Mouse (Mus musculus): Measurements from ENCODE around the gene Zfp692. TPM values are rescaled to one million over a fixed set of nuclear protein-coding genes. Genes with fewer than 3 reads are reported as not detected.
"Not testable (repeated sequence)": the region's sequence is repeated elsewhere in the genome, so short reads cannot be mapped to it uniquely, and the experiment has no call there.

The Zfp692 gene
- total RNA-seq, 2 experiments from 2014 or later, result 2.5 to 4.4 TPM

DNA sequence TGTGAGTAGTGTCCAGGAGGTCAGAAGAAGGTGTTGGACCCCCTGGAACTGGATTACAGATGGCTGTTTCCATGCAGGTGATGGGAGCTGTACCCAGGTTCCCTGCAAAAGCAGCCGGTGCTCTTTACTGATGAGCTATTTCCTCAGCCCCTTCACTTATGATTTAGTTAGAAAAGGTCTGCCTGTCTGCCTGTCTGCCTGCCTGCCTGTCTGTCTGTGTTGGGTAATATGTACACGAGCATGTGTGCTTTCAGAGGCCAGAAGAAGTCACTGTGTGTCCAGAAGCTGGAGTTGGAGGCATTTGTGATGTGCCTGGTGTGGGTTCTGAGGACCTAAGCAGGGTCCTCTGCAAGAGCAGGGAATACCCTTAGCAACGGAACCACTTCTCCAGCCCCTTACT lies 46.8 kb downstream of the Zfp692 start:
- no peak for DNase-seq

DNA sequence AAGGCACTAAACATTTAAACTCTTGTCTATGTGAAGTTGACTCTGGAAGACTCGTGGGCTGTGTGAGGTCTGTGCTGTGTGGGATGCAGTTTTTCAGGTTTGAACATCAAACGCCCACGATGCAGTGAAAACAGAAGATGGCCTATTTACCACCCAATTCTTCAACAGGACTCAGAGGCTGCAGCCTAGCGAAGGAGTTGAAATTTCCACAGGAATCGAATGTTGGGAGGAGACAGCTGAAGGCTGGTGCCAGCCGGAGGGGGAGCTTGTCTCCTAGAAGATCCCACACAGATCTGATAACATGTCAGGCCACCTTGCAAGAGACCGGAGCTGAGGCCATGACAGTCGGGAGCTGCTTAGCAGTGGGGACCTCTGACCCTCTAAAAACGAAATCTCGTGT lies 47.6 kb downstream of the Zfp692 start:
- DNase-seq, result no peak

DNA sequence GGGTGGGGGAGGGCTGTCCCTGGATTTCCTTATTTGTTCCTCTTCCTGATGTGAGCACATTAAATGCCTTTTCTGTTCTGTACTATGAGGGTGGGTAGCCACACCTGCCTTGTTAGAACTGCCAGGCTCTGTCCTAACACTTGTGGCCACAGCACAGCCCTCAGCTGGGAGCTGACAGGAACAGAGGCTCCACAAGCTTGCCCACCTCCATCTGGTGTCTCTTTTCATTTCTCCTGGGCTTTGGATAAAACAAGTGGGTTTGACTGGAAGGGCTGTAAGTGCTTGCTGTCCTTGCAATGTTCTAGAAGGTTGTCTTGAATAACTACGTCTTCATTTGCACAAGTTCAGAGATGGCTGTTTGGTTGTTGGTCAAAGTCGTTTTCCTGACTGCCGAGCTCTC lies 48.1 kb downstream of the Zfp692 start:
- DNase-seq, result no peak

DNA sequence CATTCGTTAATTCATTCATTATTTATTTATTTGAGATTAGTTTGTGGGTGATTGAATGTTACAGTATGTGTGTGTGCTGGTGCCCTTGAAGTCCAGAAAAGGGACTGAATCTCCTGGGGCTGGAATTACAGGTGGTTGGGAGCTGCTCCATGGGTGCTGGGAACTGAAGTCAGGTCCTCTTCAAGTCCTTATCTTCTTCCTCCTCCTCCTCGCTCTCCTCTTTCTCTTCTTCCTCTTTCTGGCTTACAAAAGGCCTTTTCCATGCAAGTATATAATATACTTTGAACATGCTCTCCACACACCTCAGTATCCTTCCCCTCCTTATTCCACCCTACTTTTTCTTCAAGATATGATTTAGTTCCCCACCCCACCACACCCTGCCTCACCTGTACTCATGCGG lies 50.2 kb downstream of the Zfp692 start:
- no peak for DNase-seq

DNA sequence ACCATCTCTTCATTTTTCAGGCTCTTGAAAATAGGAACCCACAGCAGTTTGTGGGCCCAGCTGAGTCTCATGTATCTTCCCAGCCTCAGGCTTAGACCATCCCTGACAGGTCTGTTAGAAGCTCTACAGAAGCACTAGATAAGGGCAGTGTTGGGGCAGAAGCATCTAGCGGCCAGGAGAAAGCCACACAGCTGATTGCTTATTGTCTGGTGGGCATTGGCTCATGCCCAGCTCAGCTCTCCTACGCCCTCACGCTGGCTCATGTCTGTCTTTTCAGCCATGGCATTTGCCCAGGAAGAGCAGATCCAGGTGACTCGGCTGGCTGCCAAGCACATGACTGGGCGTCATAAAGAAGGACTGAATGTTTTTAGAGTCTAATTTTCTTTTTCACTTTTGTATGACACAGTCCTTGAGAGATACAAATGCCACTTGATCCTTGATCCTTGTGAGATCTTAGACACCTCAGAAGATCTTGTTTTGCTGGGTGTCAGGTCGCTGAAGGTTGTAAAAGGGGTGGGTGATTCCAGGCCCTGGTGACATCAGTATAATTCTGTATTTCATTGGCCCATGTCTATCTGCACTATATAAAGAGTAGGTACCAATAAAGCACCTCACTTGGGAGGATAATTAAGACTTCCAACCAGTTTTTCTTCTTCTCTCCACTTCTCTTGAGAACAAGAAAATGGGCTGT lies 51.1 kb downstream of the Zfp692 start:
- no peak for DNase-seq

DNA sequence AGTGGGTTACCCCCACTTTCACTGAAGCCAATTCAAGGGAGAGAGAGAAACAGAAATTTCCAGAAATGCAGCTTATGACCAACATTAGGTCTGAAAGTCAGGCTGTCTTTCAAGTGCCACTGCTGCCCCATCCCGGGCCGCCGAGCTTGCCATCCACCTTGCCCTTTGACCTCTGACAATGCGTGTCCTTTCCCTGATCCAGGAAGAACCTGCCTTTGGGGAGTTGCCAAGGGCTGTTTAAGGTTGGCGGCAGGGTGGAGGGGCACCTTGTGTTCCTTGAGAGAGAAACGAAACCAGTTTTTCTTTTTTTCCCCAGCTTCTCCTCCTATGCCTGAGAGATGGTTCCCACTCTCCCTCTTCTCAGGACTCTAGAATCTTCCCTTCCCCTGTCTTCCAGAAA lies 55.7 kb downstream of the Zfp692 start:
- DNase-seq, result not testable (repeated sequence)

Other genes starting within 250 kb of the Zfp692 start
- not detected for gene Gm12248, start 213.9 kb upstream of the Zfp692 start, total RNA-seq (2021)
- 10 to 100 TPM; 36.3 to 37.4 TPM for gene Cnot8, start 202.9 kb upstream of the Zfp692 start, total RNA-seq (2021)
- gene Gemin5, start 138.5 kb upstream of the Zfp692 start, total RNA-seq (2021), result 10 to 100 TPM in 1 of 2 experiments, 1 to 10 TPM in 1; 8.7 to 10.0 TPM
- gene Mrpl22, start 135.4 kb upstream of the Zfp692 start, total RNA-seq (2021), result 10 to 100 TPM; 51.2 to 53.4 TPM
- gene Igtp, start 107.5 kb upstream of the Zfp692 start, total RNA-seq (2021), result 10 to 100 TPM in 1 of 2 experiments, 1 to 10 TPM in 1; 9.2 to 33.3 TPM
- gene Irgm2, start 107.5 kb upstream of the Zfp692 start, total RNA-seq (2021), result 10 to 100 TPM; 10.0 to 30.3 TPM
- not detected for gene 4930438A08Rik, start 32.3 kb upstream of the Zfp692 start, total RNA-seq (2021)
- 10 to 100 TPM; 35.2 to 42.4 TPM for gene Zfp672, start 23.3 kb downstream of the Zfp692 start, total RNA-seq (2021)
- gene Sh3bp5l, start 23.7 kb downstream of the Zfp692 start, total RNA-seq (2021), result 10 to 100 TPM; 27.7 to 30.0 TPM
- not detected for gene Lypd8, start 72.0 kb downstream of the Zfp692 start, total RNA-seq (2021)
- gene 1810065E05Rik, start 114.0 kb downstream of the Zfp692 start, total RNA-seq (2021), result not detected
- gene Gm12253, start 125.5 kb downstream of the Zfp692 start, total RNA-seq (2021), result not detected
- not detected for gene Lypd9, start 145.9 kb downstream of the Zfp692 start, total RNA-seq (2021)
- not detected for gene Olfr30, start 155.2 kb downstream of the Zfp692 start, total RNA-seq (2021)
- not detected for gene Olfr332, start 185.5 kb downstream of the Zfp692 start, total RNA-seq (2021)
- not detected for gene Olfr331, start 195.5 kb downstream of the Zfp692 start, total RNA-seq (2021)
- not detected for gene Olfr330, start 227.8 kb downstream of the Zfp692 start, total RNA-seq (2021)
- not detected for gene Olfr329-ps, start 239.4 kb downstream of the Zfp692 start, total RNA-seq (2021)
- under 1 TPM in 1 of 2 experiments, not detected in 1; 0.10 TPM for gene Olfr328, start 248.6 kb downstream of the Zfp692 start, total RNA-seq (2021)